Mouse (Mus musculus) right cerebral cortex, postnatal 14 days (tissue): ENCODE measurements around the gene Dhrs9.
"Not testable (repeated sequence)": the region's sequence is repeated elsewhere in the genome, so short reads cannot be mapped to it uniquely, and the experiment has no call there.

Experiments used
- DNase-seq: peaks from one replicate; pipeline ENCODE4 v3.0.0; 2022

Dhrs9 gene

DNA sequence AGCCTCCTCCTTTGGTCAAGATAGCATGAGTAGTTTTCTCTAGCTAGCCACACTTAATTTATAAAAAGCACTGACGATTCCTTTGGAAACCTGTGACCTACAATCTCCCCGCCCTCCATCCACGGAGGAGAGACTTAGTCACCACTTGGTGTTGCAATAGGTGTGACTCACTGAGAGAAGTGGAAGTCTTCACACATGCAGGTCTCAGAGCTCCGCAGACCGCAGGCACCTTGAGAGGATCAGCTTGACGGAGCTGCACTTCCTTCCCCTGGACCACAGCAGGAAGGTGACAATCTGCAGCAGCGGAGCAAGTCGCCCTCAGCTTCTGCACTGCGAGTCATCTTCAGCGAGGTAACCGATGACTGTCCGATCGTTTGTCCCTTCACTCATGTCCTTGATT lies at the start of gene Dhrs9:
Gene Dhrs9 (plus strand): TSS at position 165 of the 400 bp plus-strand sequence.
- no peak for DNase-seq

DNA sequence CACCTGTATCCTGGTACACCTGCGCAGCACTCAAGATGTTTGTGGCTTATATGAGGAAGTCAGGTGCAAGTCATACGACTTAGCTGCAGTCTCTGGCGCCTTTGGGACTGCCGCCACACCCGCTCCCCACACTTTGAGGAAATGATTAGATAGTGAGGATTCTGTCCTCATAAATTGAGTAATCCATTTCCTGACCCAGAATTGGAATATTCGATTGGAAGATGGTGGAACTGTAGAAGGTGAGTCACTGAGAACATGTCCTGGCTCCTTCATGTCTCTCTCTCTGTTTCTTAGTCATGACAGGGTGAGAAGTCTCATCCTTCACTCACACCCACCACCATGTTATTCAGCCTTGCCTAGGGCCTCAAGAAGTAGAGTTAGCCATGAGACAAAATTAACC lies 48.7 kb upstream of the Dhrs9 start:
- DNase-seq, result not testable (repeated sequence)

DNA sequence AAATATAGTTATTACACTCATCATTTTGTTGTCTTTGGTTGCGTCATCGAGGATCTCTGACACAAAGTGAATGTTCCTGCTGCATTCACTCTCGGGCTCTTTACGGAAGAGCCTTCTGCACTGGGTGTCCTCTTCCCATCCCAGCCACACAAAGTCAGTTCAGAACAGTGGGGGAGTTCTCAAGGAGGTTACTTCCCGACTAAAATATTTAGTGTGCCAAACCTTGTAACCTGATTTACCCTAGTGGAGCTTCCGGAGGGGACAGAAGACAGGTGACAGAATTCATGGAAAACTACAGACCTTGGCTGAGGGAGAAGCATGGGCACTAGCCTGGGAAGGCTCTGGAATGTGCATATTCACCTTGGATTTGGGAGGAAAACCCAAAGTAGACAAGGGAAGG lies 38.7 kb upstream of the Dhrs9 start:
- no peak for DNase-seq

DNA sequence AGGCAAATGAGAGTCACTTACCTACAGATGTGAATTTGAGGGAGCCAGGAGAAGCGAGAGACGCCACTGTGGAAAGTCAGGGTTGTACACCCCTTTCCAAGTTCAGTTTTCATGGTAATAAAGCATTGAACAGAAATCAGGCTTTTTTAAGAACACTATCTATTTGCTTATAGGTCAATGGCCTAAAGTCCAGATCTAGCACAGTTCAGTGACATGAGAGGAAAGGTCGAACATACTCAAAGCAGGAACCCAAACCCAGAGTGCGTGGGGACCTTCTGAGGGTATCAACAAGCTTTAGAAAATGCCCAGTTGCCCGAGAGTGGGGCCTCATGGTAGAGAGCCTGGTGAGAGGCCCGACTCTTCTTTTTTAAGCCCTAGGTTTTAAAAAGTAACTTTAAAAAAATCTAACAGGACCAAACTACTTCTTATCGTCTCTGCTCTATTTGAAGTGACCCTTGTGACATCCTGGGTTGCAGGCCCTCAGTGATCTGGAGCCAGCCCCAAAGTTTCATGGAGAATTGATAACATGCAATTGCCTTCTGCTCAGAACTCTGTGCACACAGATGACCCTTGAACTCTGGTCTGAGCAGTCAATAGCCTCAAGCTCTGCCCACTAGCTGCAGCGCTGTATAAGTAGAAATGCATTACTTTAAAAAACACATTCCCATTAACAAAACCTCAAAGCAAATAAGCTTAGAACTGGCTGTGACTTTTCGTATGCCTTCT lies 37.6 kb upstream of the Dhrs9 start, which contains the start of gene Abcb11:
Gene Abcb11 (minus strand): TSS at position 121 of the 726 bp plus-strand sequence.
- no peak for DNase-seq

DNA sequence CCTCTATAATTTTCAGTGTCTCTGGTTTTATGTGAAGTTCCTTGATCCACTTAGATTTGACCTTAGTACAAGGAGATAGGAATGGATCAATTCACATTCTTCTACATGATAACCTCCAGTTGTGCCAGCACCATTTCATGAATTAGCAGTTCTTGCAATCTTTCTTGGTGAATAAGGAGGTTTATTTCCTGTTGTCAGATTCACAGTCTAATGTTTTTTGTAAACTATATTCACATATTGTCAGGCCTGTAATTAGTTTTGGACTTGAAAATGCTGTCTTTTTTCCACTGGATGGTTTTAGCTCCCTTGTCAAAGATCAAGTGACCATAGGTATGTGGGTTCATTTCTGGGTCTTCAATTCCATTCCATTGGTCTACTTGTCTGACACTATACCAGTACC lies 24.8 kb upstream of the Dhrs9 start:
- DNase-seq, result not testable (repeated sequence)

DNA sequence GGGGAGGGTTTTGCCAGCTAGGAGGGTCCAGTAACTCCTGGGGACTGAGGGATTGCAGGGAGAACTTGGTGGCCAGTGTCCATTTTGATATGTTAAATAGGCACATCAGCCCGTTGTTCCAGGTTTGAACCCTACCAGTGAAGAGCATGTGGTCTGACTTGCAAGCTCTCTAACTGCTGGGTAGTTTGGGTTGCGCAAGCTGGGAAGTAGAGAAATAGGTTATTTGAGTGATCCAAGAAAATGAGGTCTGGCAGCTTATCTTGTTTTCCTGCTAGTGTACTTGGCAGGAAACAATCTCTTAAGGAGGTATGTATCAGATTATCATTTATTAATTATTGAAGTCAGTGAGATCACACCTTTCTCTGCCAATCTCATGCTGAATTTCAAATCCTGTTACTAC lies 15.4 kb upstream of the Dhrs9 start:
- no peak for DNase-seq

DNA sequence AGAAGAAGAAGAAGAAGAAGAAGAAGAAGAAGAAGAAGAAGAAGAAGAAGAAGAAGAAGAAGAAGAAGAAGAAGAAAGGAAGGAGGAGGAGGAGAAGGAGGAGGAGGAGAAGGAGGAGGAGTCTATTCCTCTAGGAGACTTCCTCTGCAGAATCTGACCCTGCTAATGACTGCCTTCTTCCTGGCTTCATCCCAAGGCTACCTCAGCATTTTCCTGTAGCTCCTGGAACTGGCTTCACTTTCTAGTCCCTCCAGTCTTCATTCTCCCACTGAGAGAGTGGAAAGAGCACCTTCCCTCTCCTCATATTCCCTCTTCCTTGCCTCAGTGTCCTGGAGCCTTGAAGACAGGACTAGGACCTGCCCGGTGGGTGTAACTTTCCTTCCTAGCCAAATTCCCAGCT lies 15.0 kb upstream of the Dhrs9 start:
- no peak for DNase-seq

DNA sequence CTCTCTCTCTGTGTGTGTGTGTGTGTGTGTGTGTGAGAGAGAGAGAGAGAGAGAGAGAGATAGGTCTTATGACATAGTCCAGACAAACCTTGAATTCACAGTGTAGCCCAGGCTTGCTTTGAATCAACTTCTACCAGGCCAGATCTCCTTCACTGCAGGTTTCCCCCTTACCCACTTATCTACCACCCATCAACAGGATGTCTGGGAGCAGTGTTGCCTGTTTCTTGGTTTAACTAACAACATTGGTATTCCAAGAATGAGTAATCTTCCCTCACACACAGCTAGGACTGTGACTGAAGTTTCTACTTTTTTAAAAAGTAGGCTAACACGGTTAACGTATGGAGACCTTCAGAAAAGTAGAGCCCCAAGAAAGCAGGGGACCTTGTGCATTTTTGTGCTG lies 3.5 kb upstream of the Dhrs9 start:
- no peak for DNase-seq

DNA sequence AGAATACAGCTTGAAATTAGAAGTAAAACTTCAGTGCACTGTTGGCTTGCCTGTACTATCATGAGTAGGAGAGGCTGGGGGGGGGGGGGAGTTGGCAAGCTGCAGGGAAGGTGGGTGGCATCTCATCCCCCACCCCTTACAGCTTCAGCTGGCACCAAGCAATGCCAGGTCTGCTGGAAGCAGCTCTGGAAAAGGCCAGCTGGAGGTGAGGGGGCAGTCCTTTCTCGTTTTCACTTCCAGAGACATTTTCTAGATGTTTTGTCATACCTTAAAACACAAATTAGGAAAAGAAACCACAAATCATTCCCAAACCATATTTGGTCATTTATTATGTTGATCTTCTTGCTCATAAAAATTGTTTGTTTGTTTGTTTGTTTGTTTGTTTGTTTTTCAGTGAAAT lies 444 bp upstream of the Dhrs9 start:
- DNase-seq, result no peak

DNA sequence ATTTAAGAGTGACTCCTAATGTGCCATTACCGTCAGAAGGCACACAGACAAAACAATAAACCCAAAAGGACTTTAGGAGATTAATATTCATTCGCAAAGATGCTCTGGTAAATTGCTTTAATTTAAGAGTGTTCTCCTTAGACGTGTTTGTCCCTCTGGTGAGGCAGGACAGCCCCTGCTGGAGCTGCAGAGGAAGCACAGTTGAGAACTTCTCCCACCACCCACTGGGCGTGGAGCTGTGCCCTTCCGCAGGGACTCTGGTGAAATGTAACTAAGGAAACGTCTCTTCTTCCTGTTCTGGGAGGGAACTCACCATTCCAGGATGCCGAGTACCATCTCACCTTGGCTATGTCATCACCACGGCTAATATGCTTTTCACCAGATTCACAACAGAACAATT lies 1.5 kb downstream of the Dhrs9 start:
- DNase-seq, result no peak

DNA sequence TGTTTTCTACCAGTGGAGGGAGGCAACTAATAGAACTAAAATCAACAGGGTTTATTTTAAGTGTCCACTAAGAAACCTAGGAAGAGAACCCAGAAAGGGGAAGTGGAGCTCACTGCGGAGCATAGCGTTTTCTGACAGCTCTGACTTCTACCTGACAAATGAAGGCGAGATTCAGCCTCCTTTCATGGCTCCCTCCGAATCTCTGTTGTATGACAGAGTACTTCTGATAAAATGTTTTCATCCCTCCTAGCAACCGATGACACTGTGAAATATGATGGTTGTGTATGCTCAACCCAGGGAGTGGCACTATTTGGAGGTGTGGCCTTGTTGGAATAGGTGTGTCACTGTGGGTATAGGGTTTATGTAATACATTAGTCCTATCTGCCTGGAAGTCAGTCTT lies 2.6 kb downstream of the Dhrs9 start:
- DNase-seq, result no peak

DNA sequence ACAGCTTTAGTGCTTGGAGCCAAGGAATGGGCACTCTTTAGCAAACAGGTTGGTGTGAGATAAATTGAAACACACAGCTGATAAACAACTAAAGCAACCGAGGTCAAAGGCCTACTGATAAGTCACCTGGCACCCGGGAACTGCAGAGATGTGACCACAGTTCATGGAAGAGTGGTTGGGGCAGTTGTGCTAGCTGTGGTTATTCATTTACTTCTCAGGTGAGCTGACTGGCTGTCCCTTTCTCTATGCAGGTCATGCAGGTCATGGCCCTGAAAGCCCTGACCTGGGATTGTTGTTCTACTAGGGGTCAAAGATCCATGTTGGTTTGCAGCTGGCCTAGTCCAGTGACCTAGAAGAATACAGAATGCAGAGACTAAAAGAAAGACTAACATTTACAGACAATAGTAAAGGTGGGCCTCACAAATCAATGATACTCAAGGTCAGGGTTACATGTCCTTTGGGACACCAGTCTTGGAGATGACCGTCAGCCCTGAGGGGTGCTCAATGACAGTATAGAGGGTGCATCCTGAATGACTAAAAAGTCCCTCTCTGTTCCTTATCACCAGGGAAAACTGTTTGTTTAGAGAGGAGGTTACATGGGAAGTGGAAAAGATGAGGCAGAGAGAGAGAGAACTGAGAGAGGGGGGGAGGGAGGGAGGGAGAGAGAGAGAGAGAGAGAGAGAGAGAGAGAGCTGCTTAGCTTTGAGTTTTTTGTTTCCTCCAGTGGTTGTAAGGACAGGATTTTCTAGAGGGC lies 6.0 kb downstream of the Dhrs9 start:
- no peak for DNase-seq

DNA sequence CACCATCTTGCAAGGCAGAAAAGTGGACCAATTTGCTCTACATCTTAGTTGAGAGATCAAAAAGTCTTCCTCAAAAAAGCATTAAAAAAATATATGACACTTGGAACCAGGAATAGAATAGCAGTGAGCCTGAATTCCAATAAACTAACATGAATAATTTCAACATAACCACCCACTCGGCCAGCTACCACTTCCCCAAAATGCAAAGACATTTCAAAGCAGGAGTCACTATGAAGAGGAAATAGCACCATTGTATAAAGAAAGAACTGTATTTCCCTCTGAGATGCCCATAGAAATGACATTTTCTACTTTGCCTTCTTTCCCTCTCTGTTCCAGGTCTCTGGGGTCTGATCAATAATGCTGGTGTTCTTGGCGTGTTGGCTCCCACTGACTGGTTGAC lies 13.7 kb downstream of the Dhrs9 start:
- DNase-seq, result no peak

DNA sequence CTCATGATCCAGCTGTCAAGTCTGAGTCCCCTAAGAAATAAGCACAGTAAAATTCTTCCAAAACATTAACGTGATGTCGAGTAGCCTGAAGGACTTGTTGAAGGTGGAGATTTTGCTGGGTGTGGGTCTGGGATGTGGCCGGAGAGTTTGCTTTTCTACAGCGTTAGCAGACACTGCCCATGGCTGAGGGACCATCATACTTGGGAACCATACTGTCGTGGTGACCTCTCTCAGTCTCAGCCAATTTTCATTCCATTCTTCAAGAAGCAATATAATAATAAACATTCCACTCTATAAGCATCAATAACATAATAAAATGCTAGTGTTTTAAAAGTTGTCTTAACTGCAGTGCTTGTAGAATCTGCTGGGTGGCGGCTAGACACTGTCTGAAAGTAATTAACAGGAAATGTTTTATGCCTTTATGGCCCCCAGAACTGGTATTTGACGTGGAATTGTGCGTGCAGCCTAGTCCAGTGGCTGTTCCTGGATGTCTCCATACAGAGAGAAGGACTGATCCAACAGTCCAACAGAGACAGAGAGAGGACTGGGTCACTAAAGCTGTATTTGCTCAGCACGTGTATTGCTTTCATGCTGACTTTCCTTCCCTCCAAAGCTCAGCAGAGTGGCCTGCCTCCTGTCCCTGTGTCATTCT lies 15.5 kb downstream of the Dhrs9 start:
- no peak for DNase-seq

DNA sequence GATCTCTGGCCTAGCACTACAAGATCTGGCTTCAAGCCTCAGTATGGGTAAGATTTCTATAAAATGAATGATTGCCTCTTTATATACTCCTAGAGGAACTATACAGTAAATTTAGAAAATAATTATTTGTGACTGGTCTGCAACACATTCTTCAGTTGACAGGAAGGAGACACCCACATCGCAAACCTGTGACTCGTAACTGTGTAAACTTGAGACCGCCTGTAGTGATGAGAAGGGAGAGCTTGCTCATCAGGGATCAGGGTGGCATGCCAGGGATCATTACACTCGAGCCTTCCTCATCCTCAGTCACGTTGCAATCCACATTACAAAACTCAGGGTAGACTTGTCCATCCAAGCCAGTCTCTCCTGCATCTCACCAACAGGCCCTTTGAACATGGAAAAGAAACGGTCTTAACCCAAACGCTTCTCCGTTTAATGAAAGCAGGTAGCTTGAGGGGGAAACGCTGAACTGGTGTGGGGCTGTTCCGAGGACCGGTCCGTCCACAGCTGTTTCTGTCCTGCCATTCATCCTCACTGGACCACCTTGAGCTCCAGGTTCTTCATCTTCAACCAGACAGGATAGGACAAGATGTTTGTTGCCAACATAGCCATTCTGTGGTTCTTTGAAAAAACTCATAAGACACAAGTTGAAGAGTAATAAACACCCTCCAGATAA lies 16.7 kb downstream of the Dhrs9 start:
- no peak for DNase-seq

DNA sequence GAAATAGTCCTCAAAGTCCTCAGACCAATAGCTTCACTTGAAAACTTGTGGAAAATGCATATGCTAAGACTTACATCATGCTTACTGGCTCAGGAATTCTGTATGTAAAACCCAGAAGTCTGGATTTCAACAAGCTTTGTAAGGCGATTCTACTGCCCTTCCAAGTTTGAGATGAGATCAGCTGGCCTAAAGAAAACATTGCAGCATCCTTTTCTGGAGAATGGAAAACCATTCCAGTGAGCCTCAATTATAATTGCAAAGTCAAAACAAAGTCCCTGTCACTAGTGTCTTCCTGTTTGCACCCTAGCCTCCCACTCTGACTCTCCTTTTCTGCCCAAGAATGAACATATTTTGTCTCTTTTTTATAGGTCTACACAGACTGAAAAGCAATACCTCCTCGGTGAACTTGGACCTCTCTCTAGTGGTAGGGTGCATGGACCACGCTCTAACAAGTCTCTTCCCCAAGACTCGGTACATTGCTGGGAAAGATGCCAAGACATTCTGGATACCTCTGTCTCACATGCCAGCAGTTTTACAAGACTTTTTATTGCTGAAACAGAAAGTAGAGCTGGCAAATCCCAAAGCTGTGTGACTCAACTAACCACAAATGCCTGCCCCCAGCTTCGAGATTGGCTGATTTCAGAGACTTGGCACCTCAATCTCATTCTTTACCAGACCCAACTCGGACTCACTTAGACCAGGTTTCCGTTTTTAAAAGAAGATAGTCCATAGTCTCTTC lies 20.8 kb downstream of the Dhrs9 start:
- DNase-seq, result no peak

DNA sequence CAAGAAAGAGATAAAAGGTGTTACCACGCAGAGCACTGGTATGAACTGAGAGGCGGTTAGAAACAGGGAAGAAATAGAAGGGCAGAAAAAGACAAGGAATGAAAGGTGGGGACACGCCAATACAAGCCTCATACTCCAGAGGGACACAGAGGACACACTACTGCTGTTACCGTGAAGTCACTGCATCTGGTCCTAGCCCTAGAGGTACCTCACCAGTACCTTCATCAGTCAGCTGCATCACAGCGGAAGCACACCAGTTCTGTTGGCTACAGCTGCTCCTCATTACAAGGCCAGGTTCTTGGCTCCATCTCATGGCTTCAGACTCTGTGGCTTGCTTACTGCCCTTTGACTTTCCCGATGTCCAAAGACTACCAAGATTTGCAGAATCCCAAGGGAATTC lies 21.6 kb downstream of the Dhrs9 start:
- no peak for DNase-seq

DNA sequence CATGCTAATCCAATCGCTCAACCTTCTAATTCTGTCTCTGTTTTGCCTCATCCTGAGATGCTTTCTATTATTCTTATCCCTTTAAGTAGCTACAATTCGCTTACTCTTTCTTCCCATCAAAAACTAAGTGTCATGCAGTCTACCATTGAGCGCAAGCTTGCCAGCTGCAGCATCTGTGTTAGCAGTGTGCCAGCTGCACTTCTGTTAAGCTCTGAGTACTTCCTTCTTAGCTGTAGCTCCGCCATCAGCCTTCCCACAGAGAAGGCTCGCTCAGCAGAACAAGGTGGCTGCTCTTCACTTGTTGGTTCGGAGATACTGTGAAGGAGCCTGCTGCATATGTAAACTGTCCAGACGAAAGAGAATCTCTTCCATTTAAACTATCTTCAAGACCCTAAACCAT lies 22.1 kb downstream of the Dhrs9 start:
- no peak for DNase-seq

DNA sequence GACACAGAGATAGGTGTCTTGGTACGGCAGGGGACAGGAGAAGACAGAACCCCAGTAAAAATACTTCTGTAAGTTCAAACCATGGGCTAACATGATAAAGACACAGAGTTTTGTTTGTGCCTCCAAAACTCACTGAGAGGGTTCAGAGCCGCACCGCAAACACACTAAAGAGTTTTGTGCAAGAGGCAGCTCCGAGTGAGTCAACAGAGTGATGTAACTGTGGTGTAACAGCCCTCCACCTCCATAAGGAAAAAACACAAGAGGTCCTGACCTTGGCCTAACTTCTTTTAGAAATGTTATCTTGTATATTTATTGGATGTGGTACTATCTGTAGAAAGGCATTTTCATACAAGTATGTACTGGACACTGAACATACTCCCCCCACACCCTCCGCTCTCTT lies 25.4 kb downstream of the Dhrs9 start:
- no peak for DNase-seq

DNA sequence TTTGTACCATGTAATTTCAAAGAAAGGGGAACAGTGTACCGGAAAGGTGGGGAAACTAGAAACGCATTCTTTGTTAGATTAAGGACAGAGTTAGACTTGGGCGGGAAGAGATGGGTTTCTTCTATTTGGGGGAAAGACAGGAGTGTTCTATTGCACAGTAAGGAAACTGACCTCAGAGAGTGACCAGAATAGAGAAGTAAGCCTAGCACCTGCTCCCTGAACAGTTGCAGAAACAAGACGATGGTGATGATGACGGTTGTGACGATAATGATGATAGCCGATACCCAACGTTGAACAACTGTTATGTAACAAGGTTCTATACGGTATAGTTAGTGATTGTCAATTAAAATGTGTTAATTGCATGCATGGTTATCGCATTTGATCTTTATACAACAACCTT lies 34.3 kb downstream of the Dhrs9 start:
- DNase-seq, result no peak

DNA sequence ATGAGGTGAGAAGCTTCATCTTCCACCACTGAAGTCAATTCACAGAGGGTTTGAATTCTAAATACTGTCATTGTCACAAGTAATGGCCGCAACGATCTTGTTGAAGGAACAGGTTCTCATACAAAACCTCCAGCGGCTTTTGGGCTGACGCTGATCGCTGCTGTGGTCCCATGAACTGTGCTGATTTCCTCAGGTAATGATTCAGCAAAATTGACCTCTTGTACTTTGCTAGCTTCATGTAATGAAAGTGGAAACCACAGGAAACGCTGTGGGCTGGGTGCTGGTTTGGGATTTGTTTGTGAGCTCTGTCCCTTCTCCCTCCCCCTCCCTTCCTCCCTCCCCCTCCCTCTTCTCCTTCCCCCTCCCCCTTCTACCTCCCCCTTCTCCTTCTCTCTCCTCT lies 34.8 kb downstream of the Dhrs9 start:
- DNase-seq, result no peak

DNA sequence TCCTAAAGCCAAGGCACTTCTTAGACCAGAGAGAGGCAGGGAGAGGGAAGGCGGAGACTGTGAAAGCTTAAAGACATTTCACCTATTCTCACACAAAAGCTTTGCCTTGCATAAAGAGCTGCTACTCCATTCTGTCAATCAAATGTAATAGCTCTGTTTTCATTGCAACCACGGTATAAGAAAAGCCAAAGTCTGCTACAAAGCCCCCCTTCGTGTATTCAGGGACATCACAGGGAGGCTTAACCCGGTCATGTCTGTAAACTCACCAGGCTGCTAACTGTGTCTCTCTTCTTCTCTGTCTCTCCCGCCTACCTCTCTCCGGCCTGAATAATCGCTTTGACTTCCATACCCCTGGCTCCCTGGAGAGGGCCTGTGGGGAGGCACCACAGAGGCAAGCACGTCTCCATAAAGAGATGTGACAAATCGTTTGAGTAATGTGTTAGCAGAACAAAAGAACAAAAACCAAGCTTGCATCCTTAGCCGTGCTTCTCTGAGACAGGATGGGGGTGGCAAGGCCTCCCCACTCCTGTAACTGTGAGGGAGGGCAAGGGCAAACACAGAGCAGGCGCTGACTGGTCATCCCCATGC lies 38.1 kb downstream of the Dhrs9 start:
- DNase-seq, result no peak
